Mouse (Mus musculus) brown adipose tissue, adult 24 weeks (tissue): ENCODE measurements at regions not wholly inside any gene's neighbourhood (a gene's known extent, or its start where the extent isn't known, plus 50 kb on each side); places are given as distances from the start of the nearest gene placed in this dataset.
A peak's percentile ranks its signal among the peaks of the same experiment; 100 is the strongest.

Experiments
- H3K27ac ChIP-seq: fragments of 200-500 bp; replicated peaks from 2 replicates; pipeline ENCODE4 v1.5.1; 2012; ENCODE audit warnings: low read depth, mild to moderate bottlenecking, low read length
- H3K4me1 ChIP-seq: fragments of 200-500 bp; 2 replicates; pipeline ENCODE4 v1.6.1; 2012; ENCODE audit warnings: low read length, mixed read lengths; ENCODE audit not compliant: control insufficient read depth, insufficient read depth, insufficient read length
- H3K4me3 ChIP-seq: fragments of 200-500 bp; 2 replicates; pipeline ENCODE4 v1.5.1; 2012; ENCODE audit warnings: low read depth, mild to moderate bottlenecking, low read length, moderate library complexity; ENCODE audit not compliant: insufficient read depth

DNA sequence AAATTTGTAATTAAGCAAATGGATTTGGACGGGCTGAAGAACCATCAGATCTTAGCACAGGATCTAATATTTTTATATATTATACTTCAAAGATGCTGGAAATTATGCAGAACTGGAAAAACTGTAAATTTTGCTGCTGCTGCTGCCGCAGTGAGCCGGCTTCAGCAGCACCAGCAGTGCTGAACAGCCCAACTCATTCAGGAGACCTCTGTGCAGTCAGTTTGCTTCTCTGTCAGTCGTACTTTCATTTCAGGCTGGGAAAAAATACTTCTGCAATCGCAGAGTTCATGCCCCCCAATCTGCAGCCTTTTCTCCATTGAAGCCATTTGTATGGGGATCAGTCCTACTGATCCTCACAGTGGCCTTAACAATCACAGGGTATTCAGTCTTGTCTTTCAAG lies 53.4 kb upstream of the Trpc3 start:
- Histone ChIP-seq H3K4me3 (no peak overlapping the region), H3K4me1 (no peaks in the 10 kb centered on the region), H3K27ac (peak overlapping the region; percentile 5)

DNA sequence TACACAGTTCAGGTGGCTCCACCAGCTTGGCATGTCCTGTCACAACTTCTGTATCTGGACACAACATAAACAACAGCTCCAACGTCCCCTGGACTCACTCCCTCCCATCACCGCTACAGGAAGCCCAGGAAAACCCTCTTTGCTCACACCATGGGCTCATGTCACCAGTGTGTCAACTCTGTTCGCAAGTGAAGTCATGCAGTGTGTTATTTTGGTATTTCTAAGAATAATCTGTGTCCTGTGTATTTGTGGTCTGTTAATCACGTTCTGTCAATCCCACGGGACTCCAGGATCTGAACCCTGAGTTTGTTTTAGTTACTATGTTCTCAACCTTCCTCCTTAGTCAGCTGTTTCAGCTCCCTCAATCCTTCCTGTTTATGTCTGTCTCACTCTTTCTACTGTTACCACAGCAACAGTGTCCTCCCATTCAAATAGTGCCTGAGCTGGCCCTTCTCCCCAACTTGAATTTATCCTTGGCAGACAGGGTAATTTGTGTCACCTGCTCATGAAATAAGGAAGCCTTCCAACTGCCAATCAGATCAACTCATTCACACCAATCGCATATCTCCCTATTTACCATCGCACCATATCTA lies 64.5 kb upstream of the Trpc3 start:
- Histone ChIP-seq H3K4me1 (no peaks in the 10 kb centered on the region), H3K27ac (peak overlapping the region; percentile 48), H3K4me3 (no peak overlapping the region)

DNA sequence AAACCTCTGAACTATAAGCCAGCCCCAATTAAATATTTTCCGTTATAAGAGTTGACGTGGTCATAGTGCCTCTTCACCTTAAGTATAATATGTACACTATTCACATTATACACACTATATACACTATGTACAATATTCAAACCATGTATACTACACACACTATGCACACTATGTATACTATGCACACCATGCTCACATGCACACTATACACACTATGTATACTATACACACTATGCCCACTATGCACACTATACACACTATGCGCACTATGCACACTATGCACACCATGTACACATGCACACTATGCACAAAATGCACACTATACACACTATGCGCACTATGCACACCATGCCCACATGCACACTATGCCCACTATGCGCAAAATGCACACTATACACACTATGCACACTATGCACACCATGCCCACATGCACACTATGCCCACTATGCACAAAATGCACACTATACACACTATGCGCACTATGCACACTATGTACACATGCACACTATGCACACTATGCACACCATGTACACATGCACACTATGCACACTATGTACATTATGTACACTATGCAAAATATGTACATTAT lies 72.2 kb upstream of the Trpc3 start:
- H3K4me1 ChIP-seq: no peaks in the 10 kb centered on the region
- no peak overlapping the region for H3K27ac ChIP-seq
- no peak overlapping the region for H3K4me3 ChIP-seq

GRCm38 (mm10) chr3:36762847-36763246 lies 72.9 kb upstream of the Trpc3 start:
- Histone ChIP-seq H3K4me3 (no peak overlapping the region), H3K27ac (no peak overlapping the region), H3K4me1 (no peaks in the 10 kb centered on the region)

GRCm38 (mm10) chr3:36764741-36765140 lies 74.8 kb upstream of the Trpc3 start:
- no peaks in the 10 kb centered on the region for H3K4me1 ChIP-seq

DNA sequence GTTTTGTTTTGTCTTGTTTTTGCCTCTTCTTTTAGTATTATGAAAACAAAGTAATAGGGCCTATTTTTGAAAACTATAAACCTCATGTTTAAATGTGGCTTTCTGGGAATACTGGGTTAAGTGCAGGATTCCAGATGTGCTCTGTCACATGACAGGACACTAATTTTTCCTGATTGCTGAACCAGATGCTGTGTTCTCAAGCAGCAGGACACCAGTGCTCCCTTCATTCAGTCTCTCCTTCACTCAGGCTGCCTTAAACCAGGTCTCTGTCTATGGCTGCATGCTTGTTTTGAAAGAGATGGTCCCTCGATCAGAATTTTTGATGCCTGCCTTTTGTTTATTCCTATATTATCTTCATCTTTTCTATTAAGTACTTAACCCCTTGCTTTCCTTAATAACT lies 80.1 kb upstream of the Trpc3 start:
- Histone ChIP-seq H3K4me3 (no peak overlapping the region), H3K4me1 (no peaks in the 10 kb centered on the region), H3K27ac (no peak overlapping the region)

More at GRCm38 (mm10) chr3:36764741-36765140, 74.8 kb upstream of the Trpc3 start:
- Histone ChIP-seq H3K27ac (no peak overlapping the region), H3K4me3 (no peak overlapping the region)

- Histone ChIP-seq H3K4me1 (no peaks in the 10 kb centered on the region), H3K27ac (no peak overlapping the region), H3K4me3 (no peak overlapping the region)
Measured at GRCm38 (mm10) chr3:36771011-36771410, 81.0 kb upstream of the Trpc3 start.

- Histone ChIP-seq H3K27ac (no peak overlapping the region), H3K4me1 (no peaks in the 10 kb centered on the region), H3K4me3 (no peak overlapping the region)
Measured at GRCm38 (mm10) chr3:36774023-36774422, 84.1 kb upstream of the Trpc3 start.

GRCm38 (mm10) chr3:36778448-36778847 lies 84.5 kb upstream of the 4932438A13Rik start:
- Histone ChIP-seq H3K27ac (peak overlapping the region; percentile 14; the same call in 1 of the 2 replicates), H3K4me1 (no peaks in the 10 kb centered on the region), H3K4me3 (no peak overlapping the region)

- H3K4me3 ChIP-seq: no peak overlapping the region
Measured at GRCm38 (mm10) chr3:36786581-36786980, 76.3 kb upstream of the 4932438A13Rik start.

GRCm38 (mm10) chr3:36790245-36790644 lies 72.7 kb upstream of the 4932438A13Rik start:
- Histone ChIP-seq H3K4me1 (no peaks in the 10 kb centered on the region), H3K27ac (no peak overlapping the region), H3K4me3 (no peak overlapping the region)

More at GRCm38 (mm10) chr3:36786581-36786980, 76.3 kb upstream of the 4932438A13Rik start:
- Histone ChIP-seq H3K27ac (no peak overlapping the region), H3K4me1 (no peaks in the 10 kb centered on the region)

- Histone ChIP-seq H3K4me1 (0 out of 2 replicates have a peak, but pooled peaks cover 3% of the 10 kb centered on the region), H3K27ac (no peak overlapping the region), H3K4me3 (no peak overlapping the region)
Measured at GRCm38 (mm10) chr3:36797025-36797424, 65.9 kb upstream of the 4932438A13Rik start.

GRCm38 (mm10) chr3:36798160-36798823 lies 64.6 kb upstream of the 4932438A13Rik start:
- 0 out of 2 replicates have a peak, but pooled peaks cover 3% of the 10 kb centered on the region for H3K4me1 ChIP-seq
- no peak overlapping the region for H3K4me3 ChIP-seq
- H3K27ac ChIP-seq: no peak overlapping the region

DNA sequence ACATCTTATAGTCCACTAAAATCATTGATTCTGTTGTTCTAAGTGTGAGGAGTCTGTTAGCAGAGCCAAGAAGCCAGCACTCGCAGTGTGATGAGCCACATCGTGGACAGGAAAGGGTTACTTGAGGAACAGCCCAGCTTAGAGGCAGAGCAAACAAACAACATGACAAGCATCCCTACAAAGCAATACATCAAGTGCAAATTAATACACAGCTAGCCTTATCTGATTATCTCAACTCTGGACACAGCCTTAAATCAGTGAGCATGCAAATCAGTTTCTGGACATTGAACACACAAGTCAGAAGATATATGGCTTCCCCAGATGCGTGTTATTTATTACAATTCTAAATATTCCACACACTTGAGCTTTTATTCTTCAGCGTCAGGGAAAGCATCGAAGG lies 52.4 kb upstream of the 4932438A13Rik start:
- Histone ChIP-seq H3K4me3 (no peak overlapping the region), H3K4me1 (no peaks in the 10 kb centered on the region), H3K27ac (no peak overlapping the region)
